Mouse (Mus musculus) neural tube, embryonic 14.5 days (tissue): ENCODE results near the gene AA467197. TPM values are rescaled to one million over a fixed set of nuclear protein-coding genes. Genes with fewer than 3 reads are reported as not detected.

Source experiments
- ATAC-seq: fragments of 200-750 bp; cut with Nextera tagmentation; 2 replicates; pipeline ENCODE4 v1.8.0; 2017; ENCODE audit warnings: low read depth, mild to moderate bottlenecking, moderate TSS enrichment, moderate library complexity
- H3K27ac ChIP-seq: fragments of 300-500 bp; sonication (generic); 2 replicates; pipeline ENCODE4 v1.5.1; 2014; ENCODE audit warnings: low read depth, mild to moderate bottlenecking, control low read depth, low read length, moderate library complexity, mixed read lengths
- H3K27me3 ChIP-seq: fragments of 300-500 bp; sonication (generic); 2 replicates; pipeline ENCODE4 v1.6.1; 2014; ENCODE audit warnings: low read length; ENCODE audit not compliant: control insufficient read depth, insufficient read depth
- H3K36me3 ChIP-seq: fragments of 300-500 bp; sonication (generic); 2 replicates; pipeline ENCODE4 v1.6.1; 2014; ENCODE audit warnings: low read length, mixed read lengths; ENCODE audit not compliant: control insufficient read depth, insufficient read depth
- H3K4me1 ChIP-seq: fragments of 300-500 bp; sonication (generic); 2 replicates; pipeline ENCODE4 v1.6.1; 2014; ENCODE audit warnings: low read length; ENCODE audit not compliant: control insufficient read depth, insufficient read depth
- H3K4me2 ChIP-seq: fragments of 300-500 bp; sonication (generic); 2 replicates; pipeline ENCODE4 v1.6.1; 2014; ENCODE audit warnings: mild to moderate bottlenecking, low read depth, low read length, control low read depth
- H3K4me3 ChIP-seq: fragments of 300-500 bp; sonication (generic); 2 replicates; pipeline ENCODE4 v1.5.1; 2014; ENCODE audit warnings: low read depth, low read length, control low read depth, mixed read lengths
- H3K9ac ChIP-seq: fragments of 300-500 bp; sonication (generic); replicated peaks from 2 replicates; pipeline ENCODE4 v1.6.1; 2014; ENCODE audit warnings: low read depth, mild to moderate bottlenecking, control low read depth, low read length, mixed read lengths
- H3K9me3 ChIP-seq: fragments of 300-500 bp; sonication (generic); 2 replicates; pipeline ENCODE4 v1.6.1; 2016; ENCODE audit warnings: low read length; ENCODE audit not compliant: control insufficient read depth
- WGBS: fragments of 180-500 bp; shearing (Covaris S2); extraction: QIAGEN DNeasy Blood & Tissue Kit; methylation state at CpG from one replicate; pipeline ENCODE4 v1.1.7; 2014; 5-methylcytosine and 5-hydroxymethylcytosine counted together
- polyA plus RNA-seq: library from polyadenylated mRNA; unstranded; fragments of >200 nt; fragmentation: Nextera tagmentation; extraction: Ambion mirVana; gene quantifications from 2 replicates; pipeline ENCODE4 v1.2.1, GENCODE M21; 2014

AA467197 gene
- polyA plus RNA-seq, 1 experiment from 2014 or later, result 0.64 TPM

GRCm38 (mm10) chr2:122610746-122611653 lies 25.8 kb upstream of the AA467197 start, which contains the start of gene Gatm:
TSS of gene Gatm (minus strand) at chr2:122611303.
- 0 out of 2 replicates have a peak, but pooled peaks cover 2% of the 10 kb centered on the region for H3K4me1 ChIP-seq
- H3K9ac ChIP-seq, result peak within 1 kb of the TSS; percentile 71
- H3K27me3 ChIP-seq, result no peaks in the 10 kb centered on the region
- peak; percentile 98 for ATAC-seq
- H3K36me3 ChIP-seq, result no peaks in the 10 kb centered on the region
- peak within 1 kb of the TSS; percentile 55 for H3K4me3 ChIP-seq
- WGBS, result 2% methylated on average over 48 of the region's 48 CpGs
- no peaks in the 10 kb centered on the region for H3K9me3 ChIP-seq
- peak within 1 kb of the TSS; percentile 78 for H3K4me2 ChIP-seq
- H3K27ac ChIP-seq, result no peak within 1 kb of the TSS

GRCm38 (mm10) chr2:122611654-122611973 lies 25.2 kb upstream of the AA467197 start:
- Histone ChIP-seq H3K4me2 (peak overlapping the region; percentile 78), H3K4me3 (peak overlapping the region; percentile 55), H3K36me3 (no peaks in the 10 kb centered on the region), H3K4me1 (0 out of 2 replicates have a peak, but pooled peaks cover 2% of the 10 kb centered on the region), H3K27me3 (no peaks in the 10 kb centered on the region), H3K27ac (no peak overlapping the region), H3K9ac (no peak overlapping the region), H3K9me3 (no peaks in the 10 kb centered on the region)
- WGBS, result 86% methylated on average over 4 of the region's 4 CpGs
- ATAC-seq, result no peak

GRCm38 (mm10) chr2:122616237-122616636 lies 20.5 kb upstream of the AA467197 start:
- H3K36me3 ChIP-seq, result no peaks in the 10 kb centered on the region

GRCm38 (mm10) chr2:122617792-122618191 lies 19.0 kb upstream of the AA467197 start:
- Histone ChIP-seq H3K4me3 (no peak overlapping the region), H3K9me3 (no peaks in the 10 kb centered on the region), H3K36me3 (no peaks in the 10 kb centered on the region), H3K4me2 (no peak overlapping the region), H3K9ac (no peak overlapping the region), H3K4me1 (no peaks in the 10 kb centered on the region), H3K27ac (no peak overlapping the region), H3K27me3 (no peaks in the 10 kb centered on the region)
- WGBS, result 82% methylated on average over 6 of the region's 6 CpGs
- ATAC-seq, result no peak

More at GRCm38 (mm10) chr2:122616237-122616636, 20.5 kb upstream of the AA467197 start:
- H3K4me2 ChIP-seq, result no peak overlapping the region
- 77% methylated on average over 6 of the region's 6 CpGs for WGBS
- no peak overlapping the region for H3K4me3 ChIP-seq
- ATAC-seq, result no peak
- H3K9ac ChIP-seq, result no peak overlapping the region
- H3K27me3 ChIP-seq, result no peaks in the 10 kb centered on the region
- H3K4me1 ChIP-seq, result 0 out of 2 replicates have a peak, but pooled peaks cover 2% of the 10 kb centered on the region
- H3K9me3 ChIP-seq, result no peaks in the 10 kb centered on the region
- no peak overlapping the region for H3K27ac ChIP-seq

GRCm38 (mm10) chr2:122618719-122619118 lies 18.1 kb upstream of the AA467197 start:
- H3K4me3 ChIP-seq, result no peak overlapping the region
- no peak overlapping the region for H3K27ac ChIP-seq
- no peaks in the 10 kb centered on the region for H3K27me3 ChIP-seq
- no peaks in the 10 kb centered on the region for H3K36me3 ChIP-seq
- WGBS, result 48% methylated on average over 4 of the region's 4 CpGs
- no peak for ATAC-seq
- H3K4me2 ChIP-seq, result no peak overlapping the region
- H3K9ac ChIP-seq, result no peak overlapping the region
- no peaks in the 10 kb centered on the region for H3K4me1 ChIP-seq
- no peaks in the 10 kb centered on the region for H3K9me3 ChIP-seq

- Histone ChIP-seq H3K27me3 (no peaks in the 10 kb centered on the region), H3K4me2 (no peak overlapping the region), H3K9me3 (no peaks in the 10 kb centered on the region), H3K36me3 (no peaks in the 10 kb centered on the region), H3K27ac (no peak overlapping the region), H3K4me1 (no peaks in the 10 kb centered on the region), H3K9ac (no peak overlapping the region), H3K4me3 (no peak overlapping the region)
- 75% methylated on average over 8 of the region's 9 CpGs for WGBS
- no peak for ATAC-seq
Observed at GRCm38 (mm10) chr2:122621337-122622110, 15.3 kb upstream of the AA467197 start.

- Histone ChIP-seq H3K27me3 (no peaks in the 10 kb centered on the region), H3K4me2 (no peak overlapping the region), H3K9ac (no peak overlapping the region), H3K4me1 (no peaks in the 10 kb centered on the region; the same call in 1 of the 2 replicates), H3K27ac (no peak overlapping the region), H3K9me3 (no peaks in the 10 kb centered on the region), H3K4me3 (no peak overlapping the region), H3K36me3 (no peaks in the 10 kb centered on the region)
- WGBS, result 59% methylated on average over 7 of the region's 7 CpGs
- no peak for ATAC-seq
Observed at GRCm38 (mm10) chr2:122625930-122626329, 10.9 kb upstream of the AA467197 start.

- H3K4me2 ChIP-seq, result peak overlapping the region; percentile 11; the same call in 1 of the 2 replicates
- H3K9me3 ChIP-seq, result no peaks in the 10 kb centered on the region
- H3K4me3 ChIP-seq, result no peak overlapping the region
- no peak overlapping the region for H3K27ac ChIP-seq
- H3K9ac ChIP-seq, result no peak overlapping the region
- H3K4me1 ChIP-seq, result peaks cover 9% of the 10 kb centered on the region
- 1% methylated on average over 7 of the region's 7 CpGs for WGBS
- ATAC-seq, result no peak
- no peaks in the 10 kb centered on the region for H3K27me3 ChIP-seq
- H3K36me3 ChIP-seq, result peaks cover 2% of the 10 kb centered on the region; the same call in 1 of the 2 replicates
Observed at GRCm38 (mm10) chr2:122628976-122629375, 7.8 kb upstream of the AA467197 start.
